Mouse (Mus musculus) heart, embryonic 12.5 days (tissue): ENCODE data around the gene Spryd3. TPM values are rescaled to one million over a fixed set of nuclear protein-coding genes. Genes with fewer than 3 reads are reported as not detected.
A peak's percentile ranks its signal among the peaks of the same experiment; 100 is the strongest.
"Not testable (repeated sequence)": the region's sequence is repeated elsewhere in the genome, so short reads cannot be mapped to it uniquely, and the experiment has no call there.

ENCODE experiments used
- ATAC-seq: fragments of 200-750 bp; cut with Nextera tagmentation; 2 replicates; pipeline ENCODE4 v1.8.0; 2017; ENCODE audit warnings: moderate TSS enrichment, moderate library complexity; ENCODE audit not compliant: insufficient number of reproducible peaks, low FRiP score
- H3K27ac ChIP-seq: fragments of 300-500 bp; sonication (generic); 2 replicates; pipeline ENCODE4 v1.5.1; 2016; ENCODE audit warnings: mild to moderate bottlenecking, moderate library complexity; ENCODE audit not compliant: poor library complexity, severe bottlenecking
- H3K27me3 ChIP-seq: fragments of 300-500 bp; sonication (generic); replicated peaks from 2 replicates; pipeline ENCODE4 v1.6.1; 2016; ENCODE audit warnings: mild to moderate bottlenecking, moderate library complexity
- H3K36me3 ChIP-seq: fragments of 300-500 bp; sonication (generic); 2 replicates; pipeline ENCODE4 v1.6.1; 2016; ENCODE audit warnings: mild to moderate bottlenecking, moderate library complexity
- H3K4me1 ChIP-seq: fragments of 300-500 bp; sonication (generic); replicated peaks from 2 replicates; pipeline ENCODE4 v1.6.1; 2016; ENCODE audit warnings: mild to moderate bottlenecking
- H3K4me2 ChIP-seq: fragments of 300-500 bp; sonication (generic); 2 replicates; pipeline ENCODE4 v1.6.1; 2016; ENCODE audit warnings: mild to moderate bottlenecking, moderate library complexity
- H3K4me3 ChIP-seq: fragments of 300-500 bp; sonication (generic); 2 replicates; pipeline ENCODE4 v1.5.1; 2016; ENCODE audit warnings: mild to moderate bottlenecking
- H3K9ac ChIP-seq: fragments of 300-500 bp; sonication (generic); 2 replicates; pipeline ENCODE4 v1.6.1; 2016; ENCODE audit warnings: mild to moderate bottlenecking, moderate library complexity
- H3K9me3 ChIP-seq: fragments of 300-500 bp; sonication (generic); replicated peaks from 2 replicates; pipeline ENCODE4 v1.6.1; 2016; ENCODE audit warnings: mild to moderate bottlenecking, moderate library complexity
- WGBS: fragments of 180-500 bp; shearing (Covaris S2); methylation state at CpG from one replicate; pipeline ENCODE4 v1.1.7; 2016; 5-methylcytosine and 5-hydroxymethylcytosine counted together
- polyA plus RNA-seq: library from polyadenylated mRNA; unstranded; fragments of >200 nt; fragmentation: Nextera tagmentation; extraction: Ambion mirVana; gene quantifications from 2 replicates; pipeline ENCODE4 v1.2.1, GENCODE M21; 2016

Spryd3 gene
- polyA plus RNA-seq, 1 experiment from 2014 or later = 20.9 TPM

GRCm38 (mm10) chr15:102165468-102166100 lies 29.6 kb upstream of the Spryd3 start:
- no peak for ATAC-seq
- H3K27me3 ChIP-seq = 0 out of 2 replicates have a peak, but pooled peaks cover 13% of the 10 kb centered on the region
- no peak overlapping the region for H3K4me2 ChIP-seq
- H3K9ac ChIP-seq = no peak overlapping the region
- no peak overlapping the region for H3K27ac ChIP-seq
- H3K36me3 ChIP-seq = no peaks in the 10 kb centered on the region
- H3K9me3 ChIP-seq = no peaks in the 10 kb centered on the region
- peaks cover 14% of the 10 kb centered on the region for H3K4me1 ChIP-seq
- no peak overlapping the region for H3K4me3 ChIP-seq
- WGBS = 38% methylated on average over 6 of the region's 6 CpGs

GRCm38 (mm10) chr15:102163900-102164693 lies 28.1 kb upstream of the Spryd3 start:
- Histone ChIP-seq H3K4me1 (peaks cover 14% of the 10 kb centered on the region), H3K36me3 (no peaks in the 10 kb centered on the region), H3K4me2 (no peak overlapping the region), H3K9ac (no peak overlapping the region), H3K9me3 (no peaks in the 10 kb centered on the region), H3K4me3 (no peak overlapping the region), H3K27me3 (0 out of 2 replicates have a peak, but pooled peaks cover 14% of the 10 kb centered on the region), H3K27ac (no peak overlapping the region)
- no peak for ATAC-seq
- 46% methylated on average over 3 of the region's 3 CpGs for WGBS

- Histone ChIP-seq H3K4me1 (peaks cover 3% of the 10 kb centered on the region; the same call in 1 of the 2 replicates), H3K9ac (no peak overlapping the region), H3K27ac (no peak overlapping the region), H3K4me3 (no peak overlapping the region), H3K4me2 (no peak overlapping the region), H3K36me3 (no peaks in the 10 kb centered on the region), H3K27me3 (0 out of 2 replicates have a peak, but pooled peaks cover 14% of the 10 kb centered on the region), H3K9me3 (no peaks in the 10 kb centered on the region)
- no peak for ATAC-seq
- 50% methylated on average over 26 of the region's 27 CpGs for WGBS
Observed at GRCm38 (mm10) chr15:102160415-102161060, 24.5 kb upstream of the Spryd3 start.

DNA sequence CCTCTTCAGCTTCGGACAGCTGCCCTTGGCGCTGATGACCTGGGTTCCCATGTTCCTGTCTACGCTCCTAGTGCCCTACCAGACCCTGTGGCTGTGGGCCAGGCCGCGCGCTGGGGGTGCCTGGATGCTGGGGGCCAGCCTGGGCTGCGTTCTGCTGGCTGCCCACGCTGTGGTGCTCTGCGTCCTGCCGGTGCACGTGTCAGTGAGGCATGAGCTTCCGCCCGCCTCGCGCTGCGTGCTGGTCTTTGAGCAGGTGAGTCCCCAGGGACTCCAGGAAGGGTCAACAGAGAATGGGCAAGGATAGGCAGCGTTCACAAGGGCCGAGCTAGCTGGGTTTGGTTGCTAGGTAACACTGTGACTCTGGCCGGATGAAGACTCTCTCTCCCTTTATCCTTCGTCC lies 20.8 kb upstream of the Spryd3 start:
- Histone ChIP-seq H3K36me3 (no peaks in the 10 kb centered on the region), H3K27ac (no peak overlapping the region), H3K4me1 (peaks cover 3% of the 10 kb centered on the region; the same call in 1 of the 2 replicates), H3K9ac (no peak overlapping the region), H3K9me3 (no peaks in the 10 kb centered on the region), H3K4me2 (no peak overlapping the region), H3K4me3 (no peak overlapping the region), H3K27me3 (0 out of 2 replicates have a peak, but pooled peaks cover 10% of the 10 kb centered on the region)
- 40% methylated on average over 20 of the region's 20 CpGs for whole genome bisulfite sequencing
- no peak for ATAC-seq

- H3K36me3 ChIP-seq, H3K9me3 ChIP-seq, H3K4me2 ChIP-seq, H3K9ac ChIP-seq, H3K27me3 ChIP-seq, H3K4me3 ChIP-seq, ATAC-seq, H3K27ac ChIP-seq: not testable (repeated sequence)
- peaks cover 14% of the 10 kb centered on the region for H3K4me1 ChIP-seq
- WGBS = 92% methylated on average over 6 of the region's 6 CpGs
Observed at GRCm38 (mm10) chr15:102155006-102155405, 19.0 kb upstream of the Spryd3 start.

DNA sequence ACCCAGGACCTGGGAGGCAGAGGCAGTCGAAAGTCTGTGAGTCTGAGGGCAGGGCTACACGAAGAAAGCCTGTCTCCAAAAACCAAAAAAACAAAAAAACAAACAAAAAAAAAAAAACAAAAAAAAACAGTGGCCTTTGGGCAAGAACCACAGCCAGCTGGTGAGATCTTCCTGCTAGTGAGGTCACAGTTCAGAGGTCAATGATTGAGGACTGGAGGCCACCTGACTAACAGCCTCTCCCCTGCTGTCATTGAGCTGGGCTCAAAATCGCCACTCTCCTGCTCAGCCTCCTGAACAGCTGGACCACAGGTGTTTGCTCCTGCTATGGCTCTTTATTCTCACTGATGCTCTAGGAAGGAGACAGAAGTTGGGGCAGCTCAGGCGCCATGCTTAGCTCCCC lies 16.6 kb upstream of the Spryd3 start:
- H3K4me1 ChIP-seq = peaks cover 23% of the 10 kb centered on the region
- 0 out of 2 replicates have a peak, but pooled peaks cover 6% of the 10 kb centered on the region for H3K27me3 ChIP-seq
- H3K4me2 ChIP-seq = no peak overlapping the region
- H3K27ac ChIP-seq = no peak overlapping the region
- WGBS = 45% methylated on average over 4 of the region's 4 CpGs
- no peak overlapping the region for H3K9ac ChIP-seq
- no peak overlapping the region for H3K4me3 ChIP-seq
- H3K36me3 ChIP-seq = no peaks in the 10 kb centered on the region
- ATAC-seq = no peak
- H3K9me3 ChIP-seq = no peaks in the 10 kb centered on the region

GRCm38 (mm10) chr15:102150301-102151135 lies 14.5 kb upstream of the Spryd3 start, which contains the start of gene Soat2:
Gene Soat2, plus strand, starts transcription at chr15:102150526.
- no peaks in the 10 kb centered on the region for H3K9me3 ChIP-seq
- peak within 1 kb of the TSS; percentile 46; the same call in 1 of the 2 replicates for H3K9ac ChIP-seq
- 20% methylated on average over 20 of the region's 20 CpGs for WGBS
- H3K36me3 ChIP-seq = no peaks in the 10 kb centered on the region
- peaks cover 24% of the 10 kb centered on the region for H3K4me1 ChIP-seq
- 0 out of 2 replicates have a peak within 1 kb of the TSS, but pooled peaks have one; percentile 8 for H3K27ac ChIP-seq
- peak within 1 kb of the TSS; percentile 58 for H3K4me2 ChIP-seq
- H3K27me3 ChIP-seq = peaks cover 13% of the 10 kb centered on the region
- H3K4me3 ChIP-seq = peak within 1 kb of the TSS; percentile 17; the same call in 1 of the 2 replicates
- peak; percentile 61; the same call in 1 of the 2 replicates for ATAC-seq

DNA sequence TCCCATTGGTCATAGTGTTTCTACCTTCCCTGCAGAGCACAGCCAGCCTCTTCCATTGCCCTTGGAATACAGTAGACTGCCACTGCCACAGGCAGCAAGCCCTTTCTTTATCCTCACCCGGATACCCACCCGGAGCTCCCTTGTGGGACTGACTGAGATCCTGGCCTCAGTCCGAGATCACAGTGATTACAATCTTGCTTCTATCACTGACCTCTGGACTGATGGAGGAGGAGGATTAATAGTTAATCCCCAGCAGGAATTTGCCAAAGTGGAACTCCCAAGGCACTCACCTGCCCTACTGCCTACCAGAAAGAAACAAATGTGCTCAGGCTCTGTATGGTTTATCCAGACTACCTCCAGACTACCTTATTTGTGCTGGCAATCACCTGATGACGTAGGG lies 13.5 kb upstream of the Spryd3 start:
- Histone ChIP-seq H3K4me2 (no peak overlapping the region), H3K27me3 (peaks cover 22% of the 10 kb centered on the region), H3K27ac (no peak overlapping the region), H3K4me3 (no peak overlapping the region), H3K9ac (no peak overlapping the region), H3K9me3 (no peaks in the 10 kb centered on the region), H3K4me1 (peaks cover 34% of the 10 kb centered on the region), H3K36me3 (no peaks in the 10 kb centered on the region)
- ATAC-seq = no peak
- WGBS = 71% methylated on average over 4 of the region's 4 CpGs

DNA sequence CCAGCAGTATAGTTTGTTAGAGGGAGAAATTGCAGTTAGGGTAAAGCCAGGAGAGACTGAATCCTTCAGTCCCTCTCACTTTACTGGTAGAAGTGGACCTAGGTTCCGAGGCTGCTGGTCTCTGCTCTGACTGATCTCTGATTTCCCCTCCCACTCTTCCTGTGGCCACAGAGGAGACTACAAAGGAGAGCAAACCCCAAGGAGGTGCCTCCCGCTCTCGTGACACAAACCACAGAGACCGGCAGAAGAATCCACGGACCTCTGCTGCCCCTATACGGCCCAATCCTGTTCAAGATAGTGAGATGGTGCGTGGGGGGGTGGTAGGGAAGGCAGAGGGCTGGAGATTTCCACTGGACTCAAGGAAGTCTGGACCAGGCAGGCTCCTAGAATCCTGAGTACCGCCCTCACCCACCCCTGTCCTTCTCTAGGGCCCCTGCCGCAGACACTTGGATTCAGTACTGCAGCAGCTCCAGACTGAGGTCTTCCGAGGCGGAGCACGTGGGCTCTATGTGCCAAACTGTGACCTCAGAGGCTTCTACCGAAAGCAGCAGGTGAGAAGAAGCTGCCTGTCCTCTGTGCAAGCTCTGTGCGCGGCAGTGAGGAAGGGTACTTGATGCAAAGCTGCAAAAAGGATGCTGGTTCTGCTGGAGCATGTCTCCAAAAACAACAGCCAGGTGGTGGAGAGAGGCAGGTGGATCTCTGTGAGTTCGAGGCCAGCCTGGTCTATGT lies 11.8 kb upstream of the Spryd3 start:
- H3K27ac ChIP-seq = no peak overlapping the region
- no peak overlapping the region for H3K4me3 ChIP-seq
- H3K9ac ChIP-seq = no peak overlapping the region
- 55% methylated on average over 16 of the region's 16 CpGs for WGBS
- H3K4me1 ChIP-seq = peaks cover 38% of the 10 kb centered on the region
- no peak for ATAC-seq
- H3K27me3 ChIP-seq = peaks cover 30% of the 10 kb centered on the region
- no peaks in the 10 kb centered on the region for H3K36me3 ChIP-seq
- no peak overlapping the region for H3K4me2 ChIP-seq
- H3K9me3 ChIP-seq = no peaks in the 10 kb centered on the region

- ATAC-seq = no peak
- H3K4me1 ChIP-seq = peaks cover 38% of the 10 kb centered on the region
Observed at GRCm38 (mm10) chr15:102146882-102147281, 10.8 kb upstream of the Spryd3 start.

More at GRCm38 (mm10) chr15:102146882-102147281, 10.8 kb upstream of the Spryd3 start:
- Histone ChIP-seq H3K36me3 (no peaks in the 10 kb centered on the region), H3K4me2 (no peak overlapping the region), H3K9ac (no peak overlapping the region), H3K27me3 (peaks cover 37% of the 10 kb centered on the region), H3K9me3 (no peaks in the 10 kb centered on the region), H3K27ac (no peak overlapping the region), H3K4me3 (no peak overlapping the region)
- WGBS = 5% methylated on average over 1 of the region's 1 CpGs
